Mouse (Mus musculus): ENCODE measurements around the gene Trim66. TPM values are rescaled to one million over a fixed set of nuclear protein-coding genes. Genes with fewer than 3 reads are reported as not detected.

Gene Trim66
- polyA plus RNA-seq, 1 experiment from 2014 or later = 0.08 TPM

DNA sequence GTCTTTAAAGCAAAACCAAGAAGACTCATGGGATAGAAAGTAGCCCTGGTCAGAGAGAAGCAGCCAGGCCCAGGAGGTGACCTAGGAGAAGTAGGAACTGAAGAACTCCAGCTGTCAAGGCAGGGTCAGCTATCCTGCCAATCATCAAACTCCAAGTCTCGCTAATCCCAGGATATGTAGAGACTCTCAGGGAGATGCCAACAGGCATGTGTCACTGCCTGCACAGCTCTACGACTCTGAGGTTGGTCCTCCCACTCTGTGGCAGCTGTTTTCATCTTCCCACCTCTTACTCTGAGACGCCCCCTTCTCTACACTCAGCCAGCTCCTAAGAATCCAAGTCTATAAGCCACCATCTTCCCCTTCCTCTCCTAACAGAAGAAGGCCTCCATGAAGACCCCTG is 24.8 kb upstream of the Trim66 start:
- H3K27me3 ChIP-seq = no peaks in the 10 kb centered on the region
- no peak overlapping the region for H3K4me2 ChIP-seq (replicated peaks)
- H3K9me3 ChIP-seq (replicated peaks) = no peaks in the 10 kb centered on the region
- WGBS = 83% methylated on average over 3 of the region's 3 CpGs
- H3K4me1 ChIP-seq = 0 out of 2 replicates have a peak, but pooled peaks cover 3% of the 10 kb centered on the region
- H3K4me3 ChIP-seq = no peak overlapping the region
- ATAC-seq (ENCODE audit: low FRiP score) = no peak
- H3K27ac ChIP-seq = no peak overlapping the region
- H3K9ac ChIP-seq = no peak overlapping the region
- peaks cover 34% of the 10 kb centered on the region for H3K36me3 ChIP-seq

GRCm38 (mm10) chr7:109531501-109531900 is 23.6 kb upstream of the Trim66 start:
- no peak for ATAC-seq (ENCODE audit: low FRiP score)
- 84% methylated on average over 5 of the region's 5 CpGs for WGBS
- no peak overlapping the region for H3K9ac ChIP-seq

DNA sequence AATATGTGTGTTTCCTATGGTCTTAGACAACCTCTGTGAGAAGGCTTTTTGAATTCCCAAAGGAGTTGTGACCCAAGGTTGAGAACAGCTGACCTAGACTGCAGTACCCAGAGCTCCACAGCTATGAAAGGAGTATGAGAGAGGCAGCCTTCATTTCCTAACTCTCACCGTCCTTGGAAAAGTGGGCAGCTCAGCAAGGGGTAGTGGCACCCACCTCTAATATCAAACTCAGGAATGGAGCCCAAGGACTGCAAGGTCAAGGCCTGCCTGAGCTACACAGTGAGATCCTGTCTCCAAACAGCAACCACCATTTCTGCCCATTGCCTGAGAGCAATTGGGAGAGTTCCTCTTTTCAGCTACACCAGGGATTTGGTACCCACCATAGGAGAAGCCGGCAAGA is 21.8 kb upstream of the Trim66 start:
- H3K4me1 ChIP-seq = no peaks in the 10 kb centered on the region
- H3K4me2 ChIP-seq (replicated peaks) = no peak overlapping the region
- no peak overlapping the region for H3K9ac ChIP-seq
- no peak overlapping the region for H3K4me3 ChIP-seq
- ATAC-seq (ENCODE audit: low FRiP score) = no peak
- H3K27me3 ChIP-seq = no peaks in the 10 kb centered on the region
- WGBS = 93% methylated on average over 2 of the region's 2 CpGs
- H3K9me3 ChIP-seq (replicated peaks) = no peaks in the 10 kb centered on the region
- H3K27ac ChIP-seq = no peak overlapping the region
- peaks cover 50% of the 10 kb centered on the region for H3K36me3 ChIP-seq

More at GRCm38 (mm10) chr7:109531501-109531900, 23.6 kb upstream of the Trim66 start:
- no peak overlapping the region for H3K4me2 ChIP-seq (replicated peaks)
- peaks cover 41% of the 10 kb centered on the region for H3K36me3 ChIP-seq
- no peaks in the 10 kb centered on the region for H3K27me3 ChIP-seq
- no peak overlapping the region for H3K27ac ChIP-seq
- no peaks in the 10 kb centered on the region for H3K4me1 ChIP-seq
- H3K9me3 ChIP-seq (replicated peaks) = no peaks in the 10 kb centered on the region
- H3K4me3 ChIP-seq = no peak overlapping the region

DNA sequence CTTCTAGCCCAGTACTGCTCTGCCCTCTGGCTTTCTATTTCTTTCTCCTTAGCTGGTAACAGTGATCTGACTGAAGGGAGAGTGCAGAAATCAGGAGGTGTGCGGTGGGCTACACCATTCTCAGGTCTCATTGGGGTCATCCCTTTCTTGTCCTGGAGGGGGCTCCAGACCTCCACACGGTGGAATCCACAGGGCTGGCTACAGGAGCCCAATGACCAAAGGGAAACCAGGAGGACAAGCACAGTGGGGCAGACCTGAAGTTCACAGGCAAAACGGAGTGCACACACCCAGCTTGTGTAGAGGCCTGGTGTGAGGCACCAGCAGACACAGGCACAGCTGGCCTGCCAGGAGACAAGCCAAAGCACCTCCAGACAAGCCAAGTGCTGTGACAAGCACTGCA is 20.4 kb upstream of the Trim66 start:
- H3K27me3 ChIP-seq = no peaks in the 10 kb centered on the region
- WGBS = 19% methylated on average over 3 of the region's 3 CpGs
- no peak overlapping the region for H3K4me3 ChIP-seq
- H3K4me1 ChIP-seq = no peaks in the 10 kb centered on the region
- H3K27ac ChIP-seq = no peak overlapping the region
- peak; percentile 42; the same call in 1 of the 2 replicates for ATAC-seq (ENCODE audit: low FRiP score)
- H3K4me2 ChIP-seq (replicated peaks) = no peak overlapping the region
- H3K9ac ChIP-seq = no peak overlapping the region
- H3K36me3 ChIP-seq = peaks cover 59% of the 10 kb centered on the region
- no peaks in the 10 kb centered on the region for H3K9me3 ChIP-seq (replicated peaks)

DNA sequence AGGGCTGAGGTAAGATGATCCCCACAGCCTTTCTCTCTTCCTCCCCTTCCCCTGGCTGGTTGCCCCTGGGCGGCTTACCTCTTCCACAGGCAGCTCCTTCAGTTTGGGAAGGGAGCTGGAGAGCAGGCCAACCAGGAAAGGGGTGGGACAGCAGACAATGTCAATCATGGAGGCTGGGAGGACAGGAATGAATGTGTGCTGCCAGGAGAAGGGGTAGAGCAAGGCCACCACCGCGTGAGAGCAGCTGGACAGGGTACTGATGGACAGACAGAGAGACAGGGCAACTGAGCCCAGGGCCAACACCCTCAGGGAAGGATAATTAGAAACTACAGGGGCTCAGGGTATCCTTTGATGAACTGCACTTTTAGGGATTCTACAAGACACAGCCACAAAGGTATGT is 19.6 kb upstream of the Trim66 start:
- no peaks in the 10 kb centered on the region for H3K27me3 ChIP-seq
- H3K4me1 ChIP-seq = no peaks in the 10 kb centered on the region
- WGBS = 64% methylated on average over 3 of the region's 3 CpGs
- no peak overlapping the region for H3K4me2 ChIP-seq (replicated peaks)
- ATAC-seq (ENCODE audit: low FRiP score) = no peak
- no peaks in the 10 kb centered on the region for H3K9me3 ChIP-seq (replicated peaks)
- H3K4me3 ChIP-seq = no peak overlapping the region
- peaks cover 66% of the 10 kb centered on the region for H3K36me3 ChIP-seq
- H3K9ac ChIP-seq = no peak overlapping the region
- peak overlapping the region; percentile 23; the same call in 1 of the 2 replicates for H3K27ac ChIP-seq

- ATAC-seq (ENCODE audit: low FRiP score) = no peak
- Histone ChIP-seq H3K4me1 (peaks cover 3% of the 10 kb centered on the region; the same call in 1 of the 2 replicates), H3K36me3 (peaks cover 68% of the 10 kb centered on the region), H3K27ac (0 out of 2 replicates have a peak overlapping the region, but pooled peaks have one; percentile 23), H3K4me3 (no peak overlapping the region), H3K9me3 (replicated peaks) (no peaks in the 10 kb centered on the region), H3K9ac (no peak overlapping the region), H3K27me3 (no peaks in the 10 kb centered on the region), H3K4me2 (replicated peaks) (no peak overlapping the region)
- WGBS = 77% methylated on average over 16 of the region's 16 CpGs
These were observed 18.1 kb upstream of the Trim66 start for GRCm38 (mm10) chr7:109525740-109526663.

- Histone ChIP-seq H3K27me3 (no peaks in the 10 kb centered on the region), H3K4me2 (replicated peaks) (no peak overlapping the region), H3K27ac (no peak overlapping the region), H3K4me1 (peaks cover 14% of the 10 kb centered on the region), H3K9ac (no peak overlapping the region), H3K36me3 (peaks cover 62% of the 10 kb centered on the region), H3K4me3 (no peak overlapping the region), H3K9me3 (replicated peaks) (no peaks in the 10 kb centered on the region)
- WGBS = 87% methylated on average over 3 of the region's 3 CpGs
- no peak for ATAC-seq (ENCODE audit: low FRiP score)
These were observed 16.8 kb upstream of the Trim66 start for GRCm38 (mm10) chr7:109524763-109525162.

- ATAC-seq (ENCODE audit: low FRiP score) = no peak
- no peaks in the 10 kb centered on the region for H3K9me3 ChIP-seq (replicated peaks)
- no peak overlapping the region for H3K4me2 ChIP-seq (replicated peaks)
- H3K27me3 ChIP-seq = no peaks in the 10 kb centered on the region
- H3K4me1 ChIP-seq = peaks cover 14% of the 10 kb centered on the region
- H3K4me3 ChIP-seq = no peak overlapping the region
- peak overlapping the region; percentile 9; the same call in 1 of the 2 replicates for H3K27ac ChIP-seq
- H3K9ac ChIP-seq = no peak overlapping the region
- peaks cover 62% of the 10 kb centered on the region for H3K36me3 ChIP-seq
These were observed 16.5 kb upstream of the Trim66 start for GRCm38 (mm10) chr7:109524442-109524744.

- ATAC-seq (ENCODE audit: low FRiP score) = no peak
- no peak overlapping the region for H3K4me3 ChIP-seq
- H3K4me2 ChIP-seq (replicated peaks) = no peak overlapping the region
- H3K27ac ChIP-seq = peak overlapping the region; percentile 9
- H3K9ac ChIP-seq = no peak overlapping the region
- no peaks in the 10 kb centered on the region for H3K9me3 ChIP-seq (replicated peaks)
- WGBS = 69% methylated on average over 6 of the region's 6 CpGs
- peaks cover 62% of the 10 kb centered on the region for H3K36me3 ChIP-seq
- H3K27me3 ChIP-seq = no peaks in the 10 kb centered on the region
- peaks cover 14% of the 10 kb centered on the region for H3K4me1 ChIP-seq
These were observed 16.0 kb upstream of the Trim66 start for GRCm38 (mm10) chr7:109523741-109524441.

GRCm38 (mm10) chr7:109523304-109523703 is 15.4 kb upstream of the Trim66 start:
- Histone ChIP-seq H3K9ac (no peak overlapping the region), H3K4me2 (replicated peaks) (no peak overlapping the region), H3K4me3 (no peak overlapping the region), H3K36me3 (peaks cover 62% of the 10 kb centered on the region), H3K27ac (peak overlapping the region; percentile 9; the same call in 1 of the 2 replicates), H3K27me3 (no peaks in the 10 kb centered on the region), H3K4me1 (peaks cover 14% of the 10 kb centered on the region), H3K9me3 (replicated peaks) (no peaks in the 10 kb centered on the region)
- WGBS = 61% methylated on average over 2 of the region's 2 CpGs
- ATAC-seq (ENCODE audit: low FRiP score) = no peak

GRCm38 (mm10) chr7:109522084-109522483 is 14.2 kb upstream of the Trim66 start:
- Histone ChIP-seq H3K36me3 (peaks cover 59% of the 10 kb centered on the region), H3K27ac (no peak overlapping the region), H3K4me1 (peaks cover 21% of the 10 kb centered on the region), H3K9me3 (replicated peaks) (no peaks in the 10 kb centered on the region), H3K9ac (no peak overlapping the region), H3K4me3 (no peak overlapping the region), H3K4me2 (replicated peaks) (no peak overlapping the region), H3K27me3 (no peaks in the 10 kb centered on the region)
- WGBS = 88% methylated on average over 5 of the region's 5 CpGs
- ATAC-seq (ENCODE audit: low FRiP score) = no peak

DNA sequence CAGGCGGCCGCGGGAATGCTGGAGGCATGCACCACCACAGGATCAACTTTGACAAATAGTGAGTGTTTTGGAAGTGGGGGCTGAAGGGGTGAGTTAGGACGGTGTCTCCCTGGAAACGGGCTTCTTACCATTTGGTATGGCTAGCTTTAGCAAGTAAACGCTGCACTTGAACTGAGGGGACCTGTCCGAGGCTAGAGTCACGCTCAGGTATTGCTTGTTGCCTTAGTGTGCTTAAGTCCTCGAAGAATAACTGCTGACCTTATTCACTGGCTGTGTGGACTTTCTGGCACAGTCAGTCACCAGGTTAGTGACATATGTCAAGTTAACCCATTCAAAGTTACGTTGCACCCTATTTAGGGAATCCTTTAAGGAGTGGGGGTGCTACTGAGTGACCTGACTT is 12.0 kb upstream of the Trim66 start:
- peak overlapping the region; percentile 96 for H3K9ac ChIP-seq
- peak overlapping the region; percentile 97; the same call in 1 of the 2 replicates for H3K27ac ChIP-seq
- H3K4me3 ChIP-seq = peak overlapping the region; percentile 85
- H3K36me3 ChIP-seq = peaks cover 41% of the 10 kb centered on the region
- H3K9me3 ChIP-seq (replicated peaks) = no peaks in the 10 kb centered on the region
- no peaks in the 10 kb centered on the region for H3K27me3 ChIP-seq
- no peak for ATAC-seq (ENCODE audit: low FRiP score)
- 4% methylated on average over 10 of the region's 10 CpGs for WGBS
- H3K4me2 ChIP-seq (replicated peaks) = peak overlapping the region; percentile 92
- peaks cover 21% of the 10 kb centered on the region for H3K4me1 ChIP-seq

Data from hindbrain, embryonic 12.5 days (tissue).